Mouse (Mus musculus): Measurements from ENCODE around the gene Dbr1. TPM values are rescaled to one million over a fixed set of nuclear protein-coding genes. Genes with fewer than 3 reads are reported as not detected.

Dbr1 gene
- 42.7 and 43.2 TPM in 2 replicates for polyA plus RNA-seq (2016; fragmentation: Nextera tagmentation; extraction: Ambion mirVana)

DNA sequence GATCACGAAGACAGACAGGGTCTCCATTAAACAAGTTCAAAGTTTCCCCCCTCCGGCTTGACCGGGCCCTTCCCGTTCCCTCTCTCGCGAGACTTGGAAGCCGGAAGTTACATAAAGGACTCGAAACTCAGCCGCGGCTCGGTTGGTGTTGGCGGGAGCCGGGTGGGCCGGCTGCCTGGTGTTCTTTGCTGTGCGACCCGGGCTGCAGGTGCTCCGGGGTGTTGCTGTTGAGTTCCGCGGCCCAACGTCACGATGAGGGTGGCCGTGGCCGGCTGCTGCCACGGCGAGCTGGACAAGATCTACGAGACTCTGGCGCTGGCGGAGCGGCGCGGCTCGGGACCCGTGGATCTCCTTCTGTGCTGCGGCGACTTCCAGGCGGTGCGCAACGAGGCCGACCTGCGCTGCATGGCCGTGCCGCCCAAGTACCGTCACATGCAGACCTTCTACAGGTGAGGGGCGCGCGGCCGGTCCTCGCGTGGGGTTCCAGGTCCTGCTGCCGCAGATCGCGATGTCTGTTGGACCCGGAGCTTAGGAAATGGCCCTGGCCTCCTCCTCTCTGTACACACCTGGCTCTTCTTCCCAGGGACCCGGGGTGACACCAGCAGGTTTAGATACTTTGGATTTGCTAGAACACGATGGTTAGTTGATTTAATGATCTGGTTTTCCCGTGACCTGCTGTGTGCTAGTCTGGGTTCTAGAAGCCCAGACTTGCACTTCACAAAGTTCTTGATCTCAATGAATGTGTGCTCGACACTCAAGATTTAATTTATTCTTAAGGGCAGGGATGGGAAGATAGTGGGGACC, at the start of gene Dbr1:
Dbr1 (plus strand) TSS at position 123 of the 804 bp plus-strand sequence.
- H3K4me1 ChIP-seq = peaks cover 10% of the 10 kb centered on the region
- DNase-seq (ENCODE audit: low spot score) = peak; percentile 92

DNA sequence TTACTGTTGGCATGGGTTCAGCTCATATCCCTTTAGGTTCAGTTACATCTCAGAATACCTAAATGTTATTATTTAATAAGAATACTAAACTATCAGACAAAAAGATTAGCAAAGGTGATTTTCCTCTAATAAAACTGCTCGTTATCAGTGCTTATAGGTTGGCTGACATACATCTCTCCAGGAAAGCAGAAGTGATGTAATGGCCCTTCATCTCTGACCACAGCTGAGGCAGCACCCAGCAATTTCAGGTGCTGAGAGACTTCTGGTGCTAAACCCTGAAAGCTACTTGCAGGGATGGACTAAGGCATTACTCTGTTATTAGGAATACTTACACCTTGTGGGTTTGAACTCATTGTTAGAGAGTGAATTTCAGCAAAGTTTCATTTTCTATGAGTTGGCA, 43.7 kb upstream of the Dbr1 start:
- Histone ChIP-seq H3K9me3 (no peaks in the 10 kb centered on the region), H3K4me3 (no peak overlapping the region), H3K27me3 (replicated peaks; ENCODE audit: low read depth, poor library complexity, severe bottlenecking) (no peaks in the 10 kb centered on the region), H3K4me1 (no peaks in the 10 kb centered on the region), H3K27ac (replicated peaks) (no peak overlapping the region), H3K36me3 (replicated peaks) (peaks cover 90% of the 10 kb centered on the region)
- WGBS = 93% methylated on average over 1 of the region's 1 CpGs
- no peak for DNase-seq (ENCODE audit: low spot score)

More for the DNA sequence above, at the start of gene Dbr1:
- Histone ChIP-seq H3K4me3 (peak within 1 kb of the TSS; percentile 94), H3K9me3 (no peaks in the 10 kb centered on the region), H3K27me3 (replicated peaks; ENCODE audit: low read depth, poor library complexity, severe bottlenecking) (peaks cover 5% of the 10 kb centered on the region; the same call in 1 of the 2 replicates), H3K36me3 (replicated peaks) (peaks cover 29% of the 10 kb centered on the region), H3K27ac (replicated peaks) (peak within 1 kb of the TSS; percentile 93)
- under 1% methylated on average over 57 of the region's 57 CpGs for WGBS

DNA sequence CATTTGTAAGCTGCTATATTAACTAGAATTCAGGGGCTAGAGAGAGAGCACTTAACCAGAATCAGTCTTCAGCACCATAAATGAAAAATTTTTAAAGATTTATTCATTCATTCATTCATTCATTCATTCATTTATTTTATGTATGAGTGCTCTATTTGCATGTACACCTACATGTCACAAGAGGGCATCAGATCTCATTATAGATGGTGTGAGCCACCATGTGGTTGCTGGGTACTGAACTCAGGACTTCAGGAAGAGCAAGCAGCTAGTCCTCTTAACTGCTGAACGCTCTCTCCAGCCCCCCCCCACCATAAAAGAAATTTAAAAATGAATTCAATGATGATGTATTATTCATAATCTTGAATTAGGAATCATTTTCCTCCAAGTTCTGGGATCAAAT, 29.3 kb upstream of the Dbr1 start:
- no peaks in the 10 kb centered on the region for H3K4me1 ChIP-seq
- no peak overlapping the region for H3K27ac ChIP-seq (replicated peaks)
- 94% methylated on average over 1 of the region's 1 CpGs for WGBS

DNA sequence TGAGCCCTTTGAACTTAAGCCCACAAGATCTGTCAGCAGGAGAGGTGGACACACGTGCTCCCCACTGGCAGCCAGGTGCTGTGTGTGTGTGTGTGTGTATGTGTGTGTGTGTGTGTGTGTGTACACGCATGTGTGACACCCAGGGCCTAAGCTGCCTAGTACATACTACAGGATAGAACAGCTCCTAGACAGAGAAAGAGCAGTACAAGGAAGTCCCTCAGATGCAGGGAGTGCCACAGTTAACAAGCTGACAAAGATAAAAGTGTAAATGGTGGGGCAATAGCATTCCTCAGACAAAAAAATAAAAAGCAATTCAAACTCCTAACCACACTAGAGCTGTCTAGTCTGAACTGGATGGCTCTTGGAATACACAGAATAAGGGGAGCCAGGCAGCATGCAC, 23.5 kb upstream of the Dbr1 start:
- no peak overlapping the region for H3K27ac ChIP-seq (replicated peaks)
- WGBS = 79% methylated on average over 2 of the region's 2 CpGs
- no peaks in the 10 kb centered on the region for H3K9me3 ChIP-seq
- H3K4me1 ChIP-seq = no peaks in the 10 kb centered on the region
- H3K36me3 ChIP-seq (replicated peaks) = peaks cover 12% of the 10 kb centered on the region
- no peak overlapping the region for H3K4me3 ChIP-seq
- no peaks in the 10 kb centered on the region for H3K27me3 ChIP-seq (replicated peaks; ENCODE audit: low read depth, poor library complexity, severe bottlenecking)
- no peak for DNase-seq (ENCODE audit: low spot score)

More for the DNA sequence above, 29.3 kb upstream of the Dbr1 start:
- Histone ChIP-seq H3K36me3 (replicated peaks) (peaks cover 12% of the 10 kb centered on the region), H3K9me3 (no peaks in the 10 kb centered on the region), H3K4me3 (no peak overlapping the region), H3K27me3 (replicated peaks; ENCODE audit: low read depth, poor library complexity, severe bottlenecking) (no peaks in the 10 kb centered on the region)
- no peak for DNase-seq (ENCODE audit: low spot score)

DNA sequence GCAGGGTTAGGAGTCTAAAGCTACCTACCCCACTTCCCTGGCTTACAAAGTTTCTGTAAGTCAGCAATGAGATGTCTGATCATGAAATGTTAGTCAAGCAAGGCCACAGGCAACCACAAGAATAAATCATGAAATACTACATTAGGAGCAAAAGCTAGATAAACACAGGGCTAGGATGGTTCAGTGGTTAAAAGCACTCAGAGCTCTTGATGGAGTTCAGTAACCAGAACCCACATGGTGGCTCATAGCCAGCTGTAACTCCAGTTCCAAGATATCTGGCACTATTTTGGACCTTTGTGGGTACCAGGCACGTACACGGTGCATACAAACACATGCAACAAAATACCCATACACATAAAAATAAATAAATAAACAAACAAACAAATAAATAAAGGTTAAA, 22.6 kb upstream of the Dbr1 start:
- 95% methylated on average over 2 of the region's 2 CpGs for WGBS

DNA sequence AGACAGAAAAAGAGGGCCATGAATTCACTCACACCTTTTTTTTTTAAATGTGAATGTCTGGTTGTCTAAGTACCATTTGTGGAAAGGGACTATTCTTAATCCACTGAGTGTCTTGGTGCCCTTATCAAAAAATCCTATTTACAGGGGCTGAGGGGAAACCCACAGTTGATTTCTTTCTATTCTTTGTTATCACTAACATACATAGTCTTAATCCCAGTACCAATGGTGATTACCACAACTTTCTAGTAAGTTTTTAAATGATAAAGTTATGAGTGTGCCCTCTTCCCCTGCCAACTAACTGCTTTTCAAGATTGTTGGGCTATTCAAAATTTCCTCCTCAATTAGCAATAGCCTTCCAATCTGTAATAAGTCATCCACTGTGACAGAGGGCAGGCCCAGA, 21.5 kb upstream of the Dbr1 start:
- H3K9me3 ChIP-seq = no peaks in the 10 kb centered on the region
- H3K27ac ChIP-seq (replicated peaks) = no peak overlapping the region
- H3K36me3 ChIP-seq (replicated peaks) = peaks cover 12% of the 10 kb centered on the region
- DNase-seq (ENCODE audit: low spot score) = no peak
- H3K4me1 ChIP-seq = no peaks in the 10 kb centered on the region
- no peaks in the 10 kb centered on the region for H3K27me3 ChIP-seq (replicated peaks; ENCODE audit: low read depth, poor library complexity, severe bottlenecking)
- H3K4me3 ChIP-seq = no peak overlapping the region

More for the DNA sequence above, 22.6 kb upstream of the Dbr1 start:
- Histone ChIP-seq H3K27ac (replicated peaks) (no peak overlapping the region), H3K9me3 (no peaks in the 10 kb centered on the region), H3K36me3 (replicated peaks) (peaks cover 12% of the 10 kb centered on the region), H3K4me3 (no peak overlapping the region), H3K27me3 (replicated peaks; ENCODE audit: low read depth, poor library complexity, severe bottlenecking) (no peaks in the 10 kb centered on the region), H3K4me1 (no peaks in the 10 kb centered on the region)
- DNase-seq (ENCODE audit: low spot score) = no peak

DNA sequence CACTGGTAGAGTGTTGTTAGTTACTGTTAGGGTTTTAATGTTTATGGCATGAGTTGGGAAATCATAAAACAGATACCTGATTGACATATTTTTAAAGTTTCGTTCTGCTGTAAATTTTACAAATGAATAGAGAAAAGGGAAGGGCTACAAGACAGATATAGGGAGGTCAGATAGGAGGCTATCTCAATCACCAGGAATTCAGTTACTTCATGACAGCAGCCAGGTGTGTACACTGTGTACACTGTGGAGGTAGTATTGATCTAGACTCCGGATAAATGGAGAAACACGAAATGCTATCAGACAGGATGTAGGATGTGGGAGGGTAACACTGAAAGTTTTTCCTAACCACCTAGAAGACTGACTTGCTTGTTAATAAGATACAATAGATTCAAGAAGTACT, 20.3 kb upstream of the Dbr1 start:
- Histone ChIP-seq H3K27me3 (replicated peaks; ENCODE audit: low read depth, poor library complexity, severe bottlenecking) (no peaks in the 10 kb centered on the region), H3K36me3 (replicated peaks) (peaks cover 4% of the 10 kb centered on the region; the same call in 1 of the 2 replicates), H3K4me1 (no peaks in the 10 kb centered on the region), H3K27ac (replicated peaks) (no peak overlapping the region), H3K4me3 (no peak overlapping the region), H3K9me3 (no peaks in the 10 kb centered on the region)
- 94% methylated on average over 3 of the region's 3 CpGs for WGBS
- DNase-seq (ENCODE audit: low spot score) = no peak

DNA sequence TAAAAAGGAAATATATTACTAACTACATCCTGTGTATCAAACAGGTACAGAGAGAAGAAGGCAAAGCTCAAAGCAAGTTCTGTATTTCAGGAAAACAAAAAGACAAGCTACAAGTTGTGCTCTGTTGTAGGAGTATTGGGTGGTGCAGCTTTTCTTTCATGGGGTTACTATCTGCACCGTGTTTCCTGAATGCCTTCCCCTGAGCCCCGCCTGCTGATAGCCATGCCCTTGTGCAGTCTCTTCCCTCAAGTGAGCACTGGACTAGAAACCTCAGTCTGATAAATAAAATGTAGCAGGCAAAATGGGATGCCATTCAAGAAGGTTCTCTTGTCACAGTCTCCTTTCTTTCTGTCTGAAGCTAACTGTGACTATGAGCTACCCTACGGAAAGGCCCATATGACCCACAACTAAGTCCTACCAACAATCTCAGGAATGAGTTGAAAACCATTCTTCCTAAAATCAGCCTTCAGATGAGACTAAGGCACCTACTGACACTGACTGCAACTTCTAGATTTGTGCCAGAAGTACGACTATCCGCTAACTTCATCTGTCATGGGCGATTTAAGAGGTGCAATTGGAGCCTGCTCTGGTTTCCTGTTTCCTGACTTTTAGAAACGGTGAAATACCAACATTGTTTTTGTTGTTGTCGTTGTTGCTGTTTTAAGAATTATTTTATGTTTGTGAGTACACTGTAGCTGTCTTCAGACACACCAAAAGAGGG, 17.9 kb upstream of the Dbr1 start:
- H3K4me3 ChIP-seq = no peak overlapping the region
- H3K4me1 ChIP-seq = no peaks in the 10 kb centered on the region
- no peaks in the 10 kb centered on the region for H3K27me3 ChIP-seq (replicated peaks; ENCODE audit: low read depth, poor library complexity, severe bottlenecking)
- no peaks in the 10 kb centered on the region for H3K36me3 ChIP-seq (replicated peaks)
- H3K9me3 ChIP-seq = no peaks in the 10 kb centered on the region
- WGBS = 88% methylated on average over 8 of the region's 8 CpGs
- no peak overlapping the region for H3K27ac ChIP-seq (replicated peaks)
- DNase-seq (ENCODE audit: low spot score) = no peak

DNA sequence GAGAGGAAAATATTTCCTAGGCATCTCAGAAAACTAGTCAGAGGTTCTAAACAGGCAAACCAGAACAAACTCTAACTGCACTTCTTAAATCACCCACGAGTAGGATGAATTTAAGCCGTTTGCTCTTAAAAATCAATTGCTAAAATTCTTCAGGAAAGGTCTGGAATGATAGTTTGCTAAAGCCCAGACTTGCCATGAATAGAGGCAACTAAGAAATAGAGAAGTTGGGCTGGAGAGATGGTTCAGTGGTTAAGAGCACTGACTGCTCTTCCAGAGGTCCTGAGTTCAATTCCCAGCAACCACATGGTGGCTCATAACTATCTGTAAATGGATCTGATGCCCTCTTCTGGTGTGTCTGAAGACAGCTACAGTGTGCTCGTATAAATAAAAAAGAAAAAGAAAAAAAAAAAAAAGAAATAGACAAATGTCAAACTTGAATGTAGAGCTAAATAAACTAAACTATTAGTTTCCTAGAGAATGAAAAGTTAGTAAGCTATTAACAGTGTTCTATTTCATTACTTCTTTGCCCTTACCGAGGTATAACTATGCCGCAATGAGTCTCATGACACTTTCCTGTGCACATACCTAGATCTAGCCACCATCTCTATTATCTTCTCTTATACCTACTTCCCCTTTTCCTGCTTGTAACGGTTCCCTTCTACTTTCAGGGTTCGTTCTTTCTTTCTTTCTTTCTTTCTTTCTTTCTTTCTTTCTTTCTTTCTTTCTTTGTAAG, 16.6 kb upstream of the Dbr1 start:
- WGBS = 90% methylated on average over 7 of the region's 7 CpGs
- Histone ChIP-seq H3K4me1 (no peaks in the 10 kb centered on the region), H3K36me3 (replicated peaks) (no peaks in the 10 kb centered on the region), H3K27ac (replicated peaks) (no peak overlapping the region), H3K4me3 (no peak overlapping the region), H3K27me3 (replicated peaks; ENCODE audit: low read depth, poor library complexity, severe bottlenecking) (no peaks in the 10 kb centered on the region), H3K9me3 (no peaks in the 10 kb centered on the region)
- DNase-seq (ENCODE audit: low spot score) = no peak

DNA sequence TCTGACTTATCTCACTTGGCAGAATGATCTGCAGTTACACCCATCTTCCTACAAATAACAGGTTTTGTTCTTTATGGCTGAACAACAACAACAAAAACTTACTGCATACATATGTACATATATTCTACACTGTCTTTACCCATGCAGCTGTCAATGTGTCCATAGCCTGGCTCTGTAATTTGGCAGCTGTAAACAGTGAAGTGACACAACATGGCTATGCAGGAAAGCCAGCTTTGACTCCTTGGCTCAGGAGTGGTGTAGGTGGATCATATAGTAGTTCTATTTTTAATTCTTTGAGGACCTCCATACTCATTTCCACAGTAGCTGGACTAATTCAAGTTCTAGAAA, 16.1 kb upstream of the Dbr1 start:
- H3K36me3 ChIP-seq (replicated peaks) = no peaks in the 10 kb centered on the region
- H3K4me1 ChIP-seq = no peaks in the 10 kb centered on the region
- H3K9me3 ChIP-seq = no peaks in the 10 kb centered on the region
- H3K4me3 ChIP-seq = no peak overlapping the region
- H3K27me3 ChIP-seq (replicated peaks; ENCODE audit: low read depth, poor library complexity, severe bottlenecking) = no peaks in the 10 kb centered on the region
- DNase-seq (ENCODE audit: low spot score) = no peak
- no peak overlapping the region for H3K27ac ChIP-seq (replicated peaks)

DNA sequence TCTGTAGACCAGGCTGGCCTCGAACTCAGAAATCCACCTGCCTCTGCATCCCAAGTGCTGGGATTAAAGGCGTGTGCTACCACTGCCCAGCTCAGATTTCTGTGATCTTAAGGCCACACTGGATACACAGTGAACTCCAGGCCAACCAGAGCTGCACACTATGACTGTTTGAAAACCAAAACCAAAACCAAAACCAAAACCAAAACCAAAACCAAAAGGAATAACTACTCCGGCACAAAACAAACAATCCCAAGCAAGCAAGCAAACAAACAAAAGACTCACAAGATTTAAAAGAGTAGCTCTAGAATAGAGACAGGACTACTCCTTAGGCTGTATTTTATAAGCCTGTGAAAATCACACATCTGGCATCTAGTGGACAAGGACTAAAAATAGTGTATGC, 15.2 kb upstream of the Dbr1 start:
- H3K27ac ChIP-seq (replicated peaks) = no peak overlapping the region
- H3K4me1 ChIP-seq = no peaks in the 10 kb centered on the region
- no peaks in the 10 kb centered on the region for H3K27me3 ChIP-seq (replicated peaks; ENCODE audit: low read depth, poor library complexity, severe bottlenecking)
- no peaks in the 10 kb centered on the region for H3K9me3 ChIP-seq
- H3K4me3 ChIP-seq = no peak overlapping the region
- H3K36me3 ChIP-seq (replicated peaks) = no peaks in the 10 kb centered on the region
- WGBS = 96% methylated on average over 3 of the region's 3 CpGs
- DNase-seq (ENCODE audit: low spot score) = no peak

DNA sequence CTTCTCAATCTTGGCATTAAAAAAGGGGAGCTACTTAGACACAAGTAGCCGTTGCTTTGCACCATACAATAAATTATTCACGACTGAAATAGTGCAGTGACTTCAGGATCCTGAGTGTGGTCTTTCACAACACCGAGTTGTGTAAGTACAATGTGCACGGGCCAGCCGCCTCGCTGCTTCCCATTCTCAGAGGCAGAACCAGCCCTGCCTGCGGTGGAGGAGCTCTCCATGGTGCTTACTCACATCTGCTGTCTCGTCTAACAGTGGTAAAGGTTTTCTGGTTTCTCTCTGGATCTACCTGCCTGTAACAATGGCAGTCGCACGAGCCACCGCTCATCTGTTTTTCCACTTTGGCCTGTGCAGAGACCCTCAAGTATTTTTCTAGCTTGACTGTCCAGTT, 11.9 kb upstream of the Dbr1 start:
- DNase-seq (ENCODE audit: low spot score) = peak; percentile 76
- H3K9me3 ChIP-seq = no peaks in the 10 kb centered on the region
- H3K4me1 ChIP-seq = peaks cover 14% of the 10 kb centered on the region
- no peaks in the 10 kb centered on the region for H3K27me3 ChIP-seq (replicated peaks; ENCODE audit: low read depth, poor library complexity, severe bottlenecking)
- WGBS = 23% methylated on average over 11 of the region's 11 CpGs
- H3K4me3 ChIP-seq = no peak overlapping the region
- no peak overlapping the region for H3K27ac ChIP-seq (replicated peaks)
- H3K36me3 ChIP-seq (replicated peaks) = no peaks in the 10 kb centered on the region

Data from embryonic facial prominence, embryonic 10.5 days (tissue).